In genomic region chr5:146230864-146231654, GRCm38 (mm10) we compare ENCODE assay signal across 8 mouse cellular contexts. TPM values are rescaled to one million over a fixed set of nuclear protein-coding genes. Genes with fewer than 3 reads are reported as not detected.
A peak's percentile ranks its signal among the peaks of the same experiment; 100 is the strongest.
DNase-seq lines count a peak whose midpoint lies in the region; ATAC-seq lines count a peak whose summit lies in the region.

TSS of gene Cdk8 (plus strand) at chr5:146231230.

- H3K9ac ChIP-seq in heart, embryonic 14.5 days (ENCODE audit: low read length), result peak within 1 kb of the TSS; percentile 89
- peak within 1 kb of the TSS; percentile 95 for H3K9ac ChIP-seq in liver, embryonic 13.5 days
- peak within 1 kb of the TSS; percentile 92 for H3K9ac ChIP-seq in stomach, embryonic 16.5 days (ENCODE audit: low read length)

- no peaks in the 10 kb centered on the region for H3K9me3 ChIP-seq in heart, embryonic 14.5 days (ENCODE audit: control insufficient read depth, low read length)
- no peaks in the 10 kb centered on the region for H3K9me3 ChIP-seq in liver, embryonic 13.5 days (replicated peaks)
- H3K9me3 ChIP-seq in stomach, embryonic 16.5 days (replicated peaks; ENCODE audit: control insufficient read depth, low read length), result no peaks in the 10 kb centered on the region

- DNase-seq in c-Kit-negative CD71-positive TER-119-positive erythroid progenitor cells, embryonic 14.5 days (ENCODE audit: low read depth, low spot score), result peak; percentile 92
- peak; percentile 90 for DNase-seq in fibroblast of lung, adult 2 months (ENCODE audit: low read depth)
- DNase-seq in kidney, postnatal 14 days, result peak; percentile 96
- DNase-seq in liver, embryonic 13.5 days, result peak; percentile 91
- DNase-seq in neural tube, embryonic 10.5 days (ENCODE audit: extremely low spot score, low spot score), result peak; percentile 96

- no peaks in the 10 kb centered on the region for H3K36me3 ChIP-seq in heart, embryonic 14.5 days (ENCODE audit: control insufficient read depth, insufficient read depth, low read length)
- H3K36me3 ChIP-seq in liver, embryonic 13.5 days, result peaks cover 6% of the 10 kb centered on the region
- H3K36me3 ChIP-seq in stomach, embryonic 16.5 days (ENCODE audit: control insufficient read depth, insufficient read depth, low read length), result no peaks in the 10 kb centered on the region

- peak within 1 kb of the TSS; percentile 77 to 79 for H3K4me3 ChIP-seq in heart, embryonic 14.5 days (ENCODE audit: control insufficient read depth in 1 of 2, insufficient read depth in 1 of 2, low read depth in 1 of 2, low read length in 2 of 2)
- H3K4me3 ChIP-seq in liver, embryonic 13.5 days (replicated peaks), result peak within 1 kb of the TSS; percentile 91
- peak within 1 kb of the TSS; percentile 83 for H3K4me3 ChIP-seq in stomach, embryonic 16.5 days (replicated peaks; ENCODE audit: low read length)

- under 1% methylated on average over 82 of the region's 102 CpGs for WGBS in heart, embryonic 14.5 days
- under 1% methylated on average over 53 of the region's 102 CpGs for WGBS in liver, embryonic 13.5 days (ENCODE audit: insufficient replicate concordance)
- under 1% methylated on average over 67 of the region's 102 CpGs for WGBS in stomach, embryonic 16.5 days

- peak within 1 kb of the TSS; percentile 93 for H3K4me2 ChIP-seq in heart, embryonic 14.5 days (ENCODE audit: low read length)
- H3K4me2 ChIP-seq in liver, embryonic 13.5 days, result peak within 1 kb of the TSS; percentile 83
- peak within 1 kb of the TSS; percentile 65 for H3K4me2 ChIP-seq in stomach, embryonic 16.5 days (ENCODE audit: low read depth, low read length)

- no peaks in the 10 kb centered on the region for H3K27me3 ChIP-seq in heart, embryonic 14.5 days (ENCODE audit: control insufficient read depth, insufficient read depth, low read length)
- no peaks in the 10 kb centered on the region for H3K27me3 ChIP-seq in liver, embryonic 13.5 days
- H3K27me3 ChIP-seq in stomach, embryonic 16.5 days (ENCODE audit: control insufficient read depth, insufficient read depth, low read length), result no peaks in the 10 kb centered on the region

- peak; percentile 84 for ATAC-seq in CD4-positive, CD25-positive, alpha-beta regulatory T cell, adult 4 months
- peak; percentile 87 for ATAC-seq in heart, embryonic 14.5 days (ENCODE audit: insufficient number of reproducible peaks, insufficient read depth, low FRiP score, low read depth)
- peak; percentile 91 for ATAC-seq in liver, embryonic 13.5 days (ENCODE audit: low read depth)
- peak; percentile 89 for ATAC-seq in stomach, embryonic 16.5 days (ENCODE audit: insufficient read depth, low FRiP score)

- H3K27ac ChIP-seq in heart, embryonic 14.5 days (replicated peaks in 1 of 2; ENCODE audit: control insufficient read depth in 1 of 2, insufficient read depth in 1 of 2, low read depth in 2 of 2, low read length in 2 of 2), result peak within 1 kb of the TSS; percentile 94 to 98
- H3K27ac ChIP-seq in liver, embryonic 13.5 days, result peak within 1 kb of the TSS; percentile 92
- H3K27ac ChIP-seq in stomach, embryonic 16.5 days (ENCODE audit: low read length), result peak within 1 kb of the TSS; percentile 100

- H3K4me1 ChIP-seq in heart, embryonic 14.5 days (ENCODE audit: control insufficient read depth in 2 of 2, insufficient read depth in 2 of 2, low read length in 2 of 2), result peaks cover 0 to 14% of the 10 kb centered on the region in 2 experiments; a peak in 3 of 4 replicates
- H3K4me1 ChIP-seq in liver, embryonic 13.5 days (replicated peaks), result peaks cover 44% of the 10 kb centered on the region
- peaks cover 8% of the 10 kb centered on the region for H3K4me1 ChIP-seq in stomach, embryonic 16.5 days (ENCODE audit: control insufficient read depth, insufficient read depth, low read length)

RNA-seq across cellular contexts. Expression of gene Cdk8, which starts in this region (rescaled TPM):
- polyA plus RNA-seq in CD4-positive, CD25-positive, alpha-beta regulatory T cell, adult 4 months (2017; shearing (Covaris generic)), result 10 to 100 TPM; 11.3 to 15.1 TPM
- polyA plus RNA-seq in heart, embryonic 14.5 days (2014; fragmentation: Nextera tagmentation; extraction: Ambion mirVana), result 16.7 and 17.1 TPM in 2 replicates
- 19.9 and 20.4 TPM in 2 replicates for polyA plus RNA-seq in liver, embryonic 13.5 days (2015; fragmentation: Nextera tagmentation; extraction: Ambion mirVana)
- polyA plus RNA-seq in stomach, embryonic 16.5 days (2015; fragmentation: Nextera tagmentation; extraction: Ambion mirVana), result 11.5 and 13.0 TPM in 2 replicates

Comparison
In these comparisons a context has a peak if more than half of its experiments do, and no peak if none do; other contexts are left out.
1. Peak in every context shown above with its lines: DNase-seq, ATAC-seq, H3K4me3 ChIP-seq and H3K27ac ChIP-seq.